13 mouse cellular contexts compared by ENCODE assay signal in the genomic region with DNA sequence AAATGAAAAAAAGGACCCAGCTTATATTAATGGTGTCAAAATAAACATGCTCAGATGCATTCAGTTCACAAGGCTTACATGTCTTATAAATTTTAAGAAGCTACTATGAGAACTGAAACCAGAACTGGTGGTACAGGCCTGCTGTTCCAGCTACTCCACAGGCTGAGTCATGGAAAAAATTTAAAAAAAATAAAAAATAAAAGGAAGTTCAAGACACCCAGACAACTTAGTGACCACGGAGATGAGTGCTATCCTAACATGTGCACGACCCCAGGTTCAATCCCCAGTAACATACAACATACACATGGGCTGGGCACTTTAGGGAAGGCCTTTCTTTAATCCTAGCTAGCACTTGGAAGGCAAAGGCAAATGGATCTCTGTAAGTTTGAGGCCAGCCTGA. TPM values are rescaled to one million over a fixed set of nuclear protein-coding genes. Genes with fewer than 3 reads are reported as not detected.
DNase-seq lines count a peak whose midpoint lies in the region; ATAC-seq and TF ChIP-seq lines count a peak whose summit lies in the region.
"Had no signal": no experiment of that assay in that cellular context is flagged by ENCODE, and none has a peak within 500 bp of the region (broad histone marks: within the 10 kb centered on the region; RNA-seq: fewer than 3 reads in every experiment).

No protein-coding gene starts in this region.

- no peak overlapping the region for H3K4me3 ChIP-seq in kidney, postnatal 0 days (replicated peaks; ENCODE audit: low read depth, low read length)
- no peak overlapping the region for H3K4me3 ChIP-seq in kidney, embryonic 14.5 days (ENCODE audit: low read length)
- no peak overlapping the region for H3K4me3 ChIP-seq in macrophage (ENCODE audit: inconsistent target)
- H3K4me3 ChIP-seq in hindbrain, embryonic 13.5 days, result no peak overlapping the region

- no peaks in the 10 kb centered on the region for H3K27me3 ChIP-seq in kidney, postnatal 0 days (ENCODE audit: insufficient read depth, low read length)
- H3K27me3 ChIP-seq in kidney, embryonic 14.5 days (ENCODE audit: control insufficient read depth, insufficient read depth, low read length), result no peaks in the 10 kb centered on the region
- no peaks in the 10 kb centered on the region for H3K27me3 ChIP-seq in hindbrain, embryonic 13.5 days
- H3K27me3 ChIP-seq: megakaryocyte, embryonic 14.5 days; neural tube, embryonic 12.5 days; stomach, embryonic 15.5 days had no signal

- 66% methylated on average over 2 of the region's 2 CpGs for WGBS in kidney, postnatal 0 days
- 77% methylated on average over 2 of the region's 2 CpGs for WGBS in kidney, embryonic 14.5 days
- 9% methylated on average over 2 of the region's 2 CpGs for WGBS in macrophage (ENCODE audit: missing documents)
- 90% methylated on average over 2 of the region's 2 CpGs for WGBS in hindbrain, embryonic 13.5 days

- H3K4me1 ChIP-seq in kidney, postnatal 0 days (replicated peaks; ENCODE audit: insufficient read depth, low read length), result no peaks in the 10 kb centered on the region; the same call in 1 of the 2 replicates
- H3K4me1 ChIP-seq in kidney, embryonic 14.5 days (ENCODE audit: control insufficient read depth, insufficient read depth, low read length), result peaks cover 6% of the 10 kb centered on the region; the same call in 1 of the 2 replicates
- H3K4me1 ChIP-seq in hindbrain, embryonic 13.5 days (replicated peaks), result peaks cover 25% of the 10 kb centered on the region

- H3K27ac ChIP-seq in kidney, postnatal 0 days, result 0 out of 2 replicates have a peak overlapping the region, but pooled peaks have one; percentile 87
- H3K27ac ChIP-seq in kidney, embryonic 14.5 days (ENCODE audit: low read depth, low read length), result no peak overlapping the region
- H3K27ac ChIP-seq in macrophage, result peak overlapping the region; percentile 65
- H3K27ac ChIP-seq in hindbrain, embryonic 13.5 days, result no peak overlapping the region
- H3K27ac ChIP-seq: forebrain, embryonic 12.5 days; liver, embryonic 14.5 days; neural tube, embryonic 12.5 days had no signal

- H3K9ac ChIP-seq in kidney, postnatal 0 days (ENCODE audit: low read depth, low read length), result no peak overlapping the region
- no peak overlapping the region for H3K9ac ChIP-seq in kidney, embryonic 14.5 days (ENCODE audit: low read depth, low read length)
- no peak overlapping the region for H3K9ac ChIP-seq in hindbrain, embryonic 13.5 days

- peak; percentile 12 for DNase-seq in kidney, postnatal 0 days (ENCODE audit: low spot score)
- DNase-seq in 416B (ENCODE audit: low read depth) (peak; percentile 48), NIH3T3 (ENCODE audit: low read depth) (peak; percentile 18)
- no peak for DNase-seq in right cerebral cortex, postnatal 4 days
- DNase-seq in cerebellum, adult 8-10 months, result no peak

- H3K4me2 ChIP-seq in kidney, postnatal 0 days (ENCODE audit: low read length), result no peak overlapping the region
- H3K4me2 ChIP-seq in kidney, embryonic 14.5 days (replicated peaks; ENCODE audit: low read depth, low read length), result no peak overlapping the region
- H3K4me2 ChIP-seq in hindbrain, embryonic 13.5 days, result no peak overlapping the region

- H3K79me2 ChIP-seq in macrophage (ENCODE audit: inconsistent target), result no peaks in the 10 kb centered on the region

- no peak for TF ChIP-seq CTCF in kidney, postnatal 0 days (IDR thresholded peaks at IDR 0.05; ENCODE audit: low read depth)

- H3K9me3 ChIP-seq in kidney, postnatal 0 days (replicated peaks; ENCODE audit: low read length), result no peaks in the 10 kb centered on the region
- no peaks in the 10 kb centered on the region for H3K9me3 ChIP-seq in kidney, embryonic 14.5 days (ENCODE audit: control insufficient read depth, low read length)
- H3K9me3 ChIP-seq in hindbrain, embryonic 13.5 days, result no peaks in the 10 kb centered on the region
- H3K9me3 ChIP-seq: forebrain, embryonic 12.5 days; megakaryocyte, embryonic 14.5 days; neural tube, embryonic 12.5 days; stomach, embryonic 15.5 days had no signal

- no peaks in the 10 kb centered on the region for H3K36me3 ChIP-seq in kidney, postnatal 0 days (ENCODE audit: insufficient read depth, low read length)
- H3K36me3 ChIP-seq in kidney, embryonic 14.5 days (ENCODE audit: control insufficient read depth, insufficient read depth, low read length), result peaks cover 4% of the 10 kb centered on the region; the same call in 1 of the 2 replicates
- H3K36me3 ChIP-seq in macrophage (ENCODE audit: inconsistent target), result peaks cover 17% of the 10 kb centered on the region
- H3K36me3 ChIP-seq in hindbrain, embryonic 13.5 days, result peaks cover 3% of the 10 kb centered on the region
- H3K36me3 ChIP-seq: forebrain, embryonic 12.5 days; stomach, embryonic 15.5 days had no signal

- no peak; the same call in 1 of the 2 replicates for ATAC-seq in kidney, postnatal 0 days (replicated peaks; ENCODE audit: low FRiP score, low read depth)
- ATAC-seq in kidney, embryonic 14.5 days (ENCODE audit: low FRiP score, low TSS enrichment), result no peak
- ATAC-seq in hindbrain, embryonic 13.5 days (ENCODE audit: low FRiP score), result no peak

RNA-seq across cellular contexts. Expression of a gene that starts 0.7 kb away (rescaled TPM):
- 12.8 and 14.4 TPM in 2 replicates for polyA plus RNA-seq in kidney, postnatal 0 days (2015; fragmentation: Nextera tagmentation; extraction: Ambion mirVana)
- 7.0 and 18.0 TPM in 2 replicates for polyA plus RNA-seq in kidney, embryonic 14.5 days (2014; fragmentation: Nextera tagmentation; extraction: Ambion mirVana)
- total RNA-seq in macrophage (2018; cell fraction: chromatin; rRNA removed), result 10 to 100 TPM in 22 of 26 experiments, 1 to 10 TPM in 4; 5.0 to 23.7 (median 15.8) TPM
- 10 to 100 TPM in 21 of 26 experiments, 1 to 10 TPM in 5; 7.6 to 13.3 (median 10.6) TPM for total RNA-seq in macrophage (2018; cell fraction: cytosol; rRNA removed)
- total RNA-seq in macrophage (2018; cell fraction: nucleus; rRNA removed), result 10 to 100 TPM in 23 of 26 experiments, 1 to 10 TPM in 3; 8.2 to 23.1 (median 17.1) TPM
- polyA plus RNA-seq in macrophage (2018), result 8.7 to 11.8 TPM (median 9.6 TPM) in 3 replicates
- 9.3 and 9.7 TPM in 2 replicates for polyA plus RNA-seq in hindbrain, embryonic 13.5 days (2015; fragmentation: Nextera tagmentation; extraction: Ambion mirVana)

RNA-seq across cellular contexts. Expression of a gene that starts 29.2 kb away (rescaled TPM):
- 48.6 and 50.7 TPM in 2 replicates for polyA plus RNA-seq in kidney, postnatal 0 days (2015; fragmentation: Nextera tagmentation; extraction: Ambion mirVana)
- polyA plus RNA-seq in kidney, embryonic 14.5 days (2014; fragmentation: Nextera tagmentation; extraction: Ambion mirVana), result 33.6 and 36.7 TPM in 2 replicates
- 10 to 100 TPM; 42.4 to 92.0 (median 68.5) TPM for total RNA-seq in macrophage (2018; cell fraction: chromatin; rRNA removed)
- 10 to 100 TPM; 36.6 to 66.2 (median 47.8) TPM for total RNA-seq in macrophage (2018; cell fraction: cytosol; rRNA removed)
- 10 to 100 TPM; 38.4 to 89.1 (median 56.8) TPM for total RNA-seq in macrophage (2018; cell fraction: nucleus; rRNA removed)
- polyA plus RNA-seq in macrophage (2018), result 19.9 to 24.8 TPM (median 20.9 TPM) in 3 replicates
- 43.9 and 44.5 TPM in 2 replicates for polyA plus RNA-seq in hindbrain, embryonic 13.5 days (2015; fragmentation: Nextera tagmentation; extraction: Ambion mirVana)

RNA-seq across cellular contexts. Expression of a gene that starts 55.7 kb away (rescaled TPM):
- 57.1 TPM in 2 replicates for polyA plus RNA-seq in kidney, postnatal 0 days (2015; fragmentation: Nextera tagmentation; extraction: Ambion mirVana)
- 86.5 and 89.9 TPM in 2 replicates for polyA plus RNA-seq in kidney, embryonic 14.5 days (2014; fragmentation: Nextera tagmentation; extraction: Ambion mirVana)
- 100 to 1,000 TPM in 13 of 26 experiments, 10 to 100 TPM in 13; 41.1 to 153 (median 102) TPM for total RNA-seq in macrophage (2018; cell fraction: chromatin; rRNA removed)
- total RNA-seq in macrophage (2018; cell fraction: cytosol; rRNA removed), result 10 to 100 TPM; 33.3 to 41.9 (median 36.9) TPM
- 100 to 1,000 TPM in 2 of 26 experiments, 10 to 100 TPM in 24; 34.7 to 113 (median 66.4) TPM for total RNA-seq in macrophage (2018; cell fraction: nucleus; rRNA removed)
- 40.7 to 57.8 TPM (median 56.6 TPM) in 3 replicates for polyA plus RNA-seq in macrophage (2018)
- polyA plus RNA-seq in hindbrain, embryonic 13.5 days (2015; fragmentation: Nextera tagmentation; extraction: Ambion mirVana), result 91.5 and 93.0 TPM in 2 replicates

Comparison
In these comparisons a context has a peak if more than half of its experiments do, and no peak if none do; other contexts are left out.
1. H3K27ac ChIP-seq: peak in kidney, postnatal 0 days (single experiment) and macrophage (single experiment); none in kidney, embryonic 14.5 days (single experiment) and hindbrain, embryonic 13.5 days (single experiment).
2. DNase-seq: peak in kidney, postnatal 0 days (single experiment), 416B (single experiment) and NIH3T3 (single experiment); none in right cerebral cortex, postnatal 4 days (single experiment) and cerebellum, adult 8-10 months (single experiment).